Mouse (Mus musculus): ENCODE measurements around the gene Ces3b. TPM values are rescaled to one million over a fixed set of nuclear protein-coding genes. Genes with fewer than 3 reads are reported as not detected.
"Not testable (repeated sequence)": the region's sequence is repeated elsewhere in the genome, so short reads cannot be mapped to it uniquely, and the experiment has no call there.

Ces3b gene
- polyA plus RNA-seq, 1 experiment from 2014 or later, result not detected

DNA sequence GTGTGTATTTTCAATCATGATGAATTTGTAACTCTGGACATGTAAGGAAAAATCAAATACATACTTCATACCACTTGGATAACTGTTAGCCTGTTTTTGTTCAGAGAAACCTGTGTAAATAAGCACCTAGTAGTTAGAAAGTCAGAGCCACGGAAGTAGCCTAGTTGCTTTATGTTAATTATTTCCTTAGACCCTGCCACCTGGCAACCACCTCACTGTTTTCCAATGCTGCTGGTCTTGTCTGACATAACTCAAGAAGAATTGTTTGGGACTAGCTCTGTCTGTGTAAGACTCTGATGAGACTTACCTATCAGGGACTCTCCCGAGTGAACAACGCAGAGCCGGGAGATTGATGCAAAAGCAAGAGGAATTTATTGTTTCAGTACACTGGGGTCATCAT, 7.0 kb upstream of the Ces3b start:
- H3K4me2 ChIP-seq (replicated peaks; ENCODE audit: low read depth, low read length), result no peak overlapping the region
- no peak overlapping the region for H3K4me3 ChIP-seq (ENCODE audit: low read depth, low read length)
- H3K27ac ChIP-seq (ENCODE audit: low read length), result no peak overlapping the region
- no peak overlapping the region for H3K9ac ChIP-seq (replicated peaks; ENCODE audit: low read depth, low read length)
- no peaks in the 10 kb centered on the region for H3K27me3 ChIP-seq (ENCODE audit: control insufficient read depth, insufficient read depth, low read length)
- no peaks in the 10 kb centered on the region for H3K36me3 ChIP-seq (ENCODE audit: control insufficient read depth, insufficient read depth, low read length)
- H3K9me3 ChIP-seq (ENCODE audit: control insufficient read depth, low read depth, low read length), result no peaks in the 10 kb centered on the region
- WGBS, result 89% methylated on average over 4 of the region's 4 CpGs
- no peak for ATAC-seq (ENCODE audit: insufficient number of reproducible peaks, insufficient read depth, low FRiP score, low read depth)
- no peaks in the 10 kb centered on the region for H3K4me1 ChIP-seq (ENCODE audit: control insufficient read depth, insufficient read depth, low read length)

DNA sequence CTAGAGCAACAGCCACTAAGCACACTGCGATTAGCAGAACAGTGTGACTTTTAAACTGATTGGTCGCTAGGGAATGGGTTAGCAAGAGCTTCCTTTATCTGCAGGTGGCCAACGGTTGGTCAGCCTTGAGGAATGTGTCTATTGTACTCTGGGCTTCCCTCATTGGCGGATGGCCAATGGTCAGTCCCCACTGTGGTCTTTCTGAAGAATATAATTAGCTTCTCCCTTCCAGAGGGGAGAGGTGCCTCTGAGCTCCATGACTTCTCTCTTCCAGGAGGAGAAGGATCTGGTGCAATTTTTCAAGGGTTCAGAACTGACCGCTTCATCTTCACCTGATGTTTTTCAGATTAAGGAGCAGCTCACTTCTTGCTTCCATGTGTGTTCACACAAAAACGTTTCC, 6.5 kb upstream of the Ces3b start:
- Histone ChIP-seq H3K4me1 (ENCODE audit: control insufficient read depth, insufficient read depth, low read length) (no peaks in the 10 kb centered on the region), H3K9me3 (ENCODE audit: control insufficient read depth, low read depth, low read length) (no peaks in the 10 kb centered on the region), H3K9ac (replicated peaks; ENCODE audit: low read depth, low read length) (no peak overlapping the region), H3K27me3 (ENCODE audit: control insufficient read depth, insufficient read depth, low read length) (no peaks in the 10 kb centered on the region), H3K27ac (ENCODE audit: low read length) (no peak overlapping the region), H3K4me3 (ENCODE audit: low read depth, low read length) (no peak overlapping the region), H3K36me3 (ENCODE audit: control insufficient read depth, insufficient read depth, low read length) (no peaks in the 10 kb centered on the region), H3K4me2 (replicated peaks; ENCODE audit: low read depth, low read length) (no peak overlapping the region)
- no peak for ATAC-seq (ENCODE audit: insufficient number of reproducible peaks, insufficient read depth, low FRiP score, low read depth)
- 71% methylated on average over 6 of the region's 6 CpGs for WGBS

DNA sequence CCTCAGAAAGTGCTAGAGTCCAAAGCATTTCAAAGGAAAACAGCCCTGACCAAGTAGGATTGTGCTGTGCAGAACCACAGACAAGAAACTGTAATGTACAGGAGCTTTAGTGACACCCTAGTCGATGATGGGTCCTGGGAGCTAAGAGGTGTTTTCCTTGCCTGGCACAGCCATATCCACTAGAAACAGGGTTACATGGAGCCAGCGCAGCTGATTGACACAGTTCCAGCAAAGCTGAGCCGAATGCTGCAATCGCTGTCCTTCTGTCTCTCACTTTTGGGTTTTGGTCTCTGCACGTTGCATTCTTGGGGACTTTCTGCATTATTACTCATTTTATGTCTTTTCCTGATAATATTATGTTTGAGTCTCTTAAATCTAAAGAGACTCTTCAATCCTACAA, 5.0 kb upstream of the Ces3b start:
- H3K4me3 ChIP-seq (ENCODE audit: low read depth, low read length), result no peak overlapping the region
- no peaks in the 10 kb centered on the region for H3K27me3 ChIP-seq (ENCODE audit: control insufficient read depth, insufficient read depth, low read length)
- H3K27ac ChIP-seq (ENCODE audit: low read length), result no peak overlapping the region
- no peak overlapping the region for H3K9ac ChIP-seq (replicated peaks; ENCODE audit: low read depth, low read length)
- no peaks in the 10 kb centered on the region for H3K4me1 ChIP-seq (ENCODE audit: control insufficient read depth, insufficient read depth, low read length)
- no peaks in the 10 kb centered on the region for H3K9me3 ChIP-seq (ENCODE audit: control insufficient read depth, low read depth, low read length)
- ATAC-seq (ENCODE audit: insufficient number of reproducible peaks, insufficient read depth, low FRiP score, low read depth), result no peak
- WGBS, result 76% methylated on average over 5 of the region's 5 CpGs
- no peak overlapping the region for H3K4me2 ChIP-seq (replicated peaks; ENCODE audit: low read depth, low read length)
- H3K36me3 ChIP-seq (ENCODE audit: control insufficient read depth, insufficient read depth, low read length), result no peaks in the 10 kb centered on the region

DNA sequence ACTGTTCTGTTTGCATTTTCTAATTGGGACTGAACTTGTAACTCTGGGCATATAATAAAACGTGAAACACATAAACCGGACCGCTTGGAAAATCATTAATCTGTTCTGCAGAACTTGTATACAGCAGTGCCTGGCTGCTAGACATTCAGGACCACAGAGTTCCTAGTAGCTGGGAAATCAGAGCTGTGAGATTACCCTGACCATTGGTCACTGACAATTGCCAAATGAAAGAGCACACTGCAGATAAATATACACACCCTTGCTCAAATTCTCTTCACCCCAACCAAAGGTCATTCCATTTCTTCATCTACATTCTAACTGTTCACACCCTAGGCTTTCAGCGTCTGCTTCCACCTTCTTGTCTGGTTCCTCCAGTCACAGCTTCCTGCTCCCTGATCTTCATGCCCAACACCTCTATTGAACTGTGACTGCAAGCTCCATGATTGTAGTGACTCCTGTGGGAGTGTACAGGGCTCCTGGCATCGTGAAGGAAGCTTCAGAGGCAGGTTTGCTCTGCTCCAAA, 2.7 kb upstream of the Ces3b start:
- ATAC-seq (ENCODE audit: insufficient number of reproducible peaks, insufficient read depth, low FRiP score, low read depth), result no peak
- 61% methylated on average over 5 of the region's 5 CpGs for WGBS
- no peak overlapping the region for H3K9ac ChIP-seq (replicated peaks; ENCODE audit: low read depth, low read length)
- no peak overlapping the region for H3K4me3 ChIP-seq (ENCODE audit: low read depth, low read length)
- no peak overlapping the region for H3K4me2 ChIP-seq (replicated peaks; ENCODE audit: low read depth, low read length)
- H3K4me1 ChIP-seq (ENCODE audit: control insufficient read depth, insufficient read depth, low read length), result no peaks in the 10 kb centered on the region
- H3K9me3 ChIP-seq (ENCODE audit: control insufficient read depth, low read depth, low read length), result no peaks in the 10 kb centered on the region
- no peaks in the 10 kb centered on the region for H3K27me3 ChIP-seq (ENCODE audit: control insufficient read depth, insufficient read depth, low read length)
- no peak overlapping the region for H3K27ac ChIP-seq (ENCODE audit: low read length)
- no peaks in the 10 kb centered on the region for H3K36me3 ChIP-seq (ENCODE audit: control insufficient read depth, insufficient read depth, low read length)

DNA sequence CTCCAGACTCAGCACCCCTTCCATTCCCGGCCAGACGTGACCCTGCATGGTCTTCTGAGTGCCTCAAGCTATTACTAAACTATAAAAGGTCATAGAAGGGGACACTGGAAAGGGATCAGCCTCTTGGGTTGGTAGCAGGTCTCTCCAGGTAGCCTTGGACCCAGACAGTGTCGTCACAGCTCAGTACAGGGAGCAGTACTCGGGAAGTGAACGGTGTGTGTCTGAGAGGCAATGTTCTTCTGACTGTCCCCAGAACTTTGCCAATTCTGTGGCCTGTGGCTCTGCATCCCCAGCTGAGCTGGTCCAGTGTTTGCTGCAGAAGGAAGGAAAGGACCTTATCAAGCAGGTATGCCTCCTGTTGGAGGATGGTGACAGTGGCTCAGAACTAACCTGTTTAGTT, 4.6 kb downstream of the Ces3b start:
- H3K4me1 ChIP-seq (ENCODE audit: control insufficient read depth, insufficient read depth, low read length); H3K4me3 ChIP-seq (ENCODE audit: low read depth, low read length); H3K9me3 ChIP-seq (ENCODE audit: control insufficient read depth, low read depth, low read length); ATAC-seq (ENCODE audit: insufficient number of reproducible peaks, insufficient read depth, low FRiP score, low read depth); H3K36me3 ChIP-seq (ENCODE audit: control insufficient read depth, insufficient read depth, low read length); H3K4me2 ChIP-seq (replicated peaks; ENCODE audit: low read depth, low read length); H3K27me3 ChIP-seq (ENCODE audit: control insufficient read depth, insufficient read depth, low read length); H3K9ac ChIP-seq (replicated peaks; ENCODE audit: low read depth, low read length); H3K27ac ChIP-seq (ENCODE audit: low read length): not testable (repeated sequence)
- WGBS, result 81% methylated on average over 5 of the region's 5 CpGs

DNA sequence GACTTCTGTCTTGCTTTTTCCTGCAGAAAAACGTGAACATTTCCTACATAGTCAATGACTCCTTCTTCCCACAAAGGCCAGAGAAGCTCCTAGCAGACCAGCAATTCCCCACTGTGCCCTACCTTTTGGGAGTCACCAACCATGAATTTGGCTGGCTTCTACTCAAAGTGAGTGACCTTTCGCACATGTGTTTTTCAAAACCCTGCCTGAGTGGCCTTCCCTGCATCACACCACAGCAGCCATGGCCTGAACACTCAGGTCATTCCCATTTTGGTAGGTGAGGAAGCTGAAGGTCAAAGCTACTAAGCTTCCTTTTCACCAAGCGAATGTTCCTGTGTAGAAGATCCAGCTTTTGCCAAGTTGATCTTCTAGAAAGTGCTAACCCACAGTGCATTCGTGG, 5.0 kb downstream of the Ces3b start:
- no peaks in the 10 kb centered on the region for H3K36me3 ChIP-seq (ENCODE audit: control insufficient read depth, insufficient read depth, low read length)
- H3K4me1 ChIP-seq (ENCODE audit: control insufficient read depth, insufficient read depth, low read length), result no peaks in the 10 kb centered on the region
- no peak overlapping the region for H3K4me2 ChIP-seq (replicated peaks; ENCODE audit: low read depth, low read length)
- WGBS, result 67% methylated on average over 4 of the region's 4 CpGs
- no peak overlapping the region for H3K9ac ChIP-seq (replicated peaks; ENCODE audit: low read depth, low read length)
- ATAC-seq (ENCODE audit: insufficient number of reproducible peaks, insufficient read depth, low FRiP score, low read depth), result no peak
- no peak overlapping the region for H3K4me3 ChIP-seq (ENCODE audit: low read depth, low read length)
- no peak overlapping the region for H3K27ac ChIP-seq (ENCODE audit: low read length)
- H3K27me3 ChIP-seq (ENCODE audit: control insufficient read depth, insufficient read depth, low read length), result no peaks in the 10 kb centered on the region
- H3K9me3 ChIP-seq (ENCODE audit: control insufficient read depth, low read depth, low read length), result no peaks in the 10 kb centered on the region

DNA sequence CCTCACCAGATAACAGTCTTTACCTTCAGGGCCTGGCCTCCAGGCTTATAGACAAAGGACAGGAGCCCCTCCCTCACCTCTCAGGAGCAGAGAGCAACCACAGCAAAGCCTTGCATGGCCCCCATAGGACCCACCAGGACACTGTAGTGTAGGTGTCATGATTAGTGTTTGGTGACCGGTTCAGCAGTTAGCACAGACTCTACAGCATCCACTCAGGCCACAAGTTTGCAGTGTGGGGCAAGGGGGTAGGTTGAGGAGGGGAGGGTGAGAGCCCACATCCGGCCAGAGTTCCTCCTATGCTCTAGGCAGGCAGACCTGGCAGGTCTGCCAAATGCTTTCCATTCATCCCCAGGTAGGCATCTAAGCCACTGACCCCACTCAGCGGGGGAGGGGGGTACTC, 10.4 kb downstream of the Ces3b start:
- Histone ChIP-seq H3K36me3 (ENCODE audit: control insufficient read depth, insufficient read depth, low read length) (no peaks in the 10 kb centered on the region), H3K9ac (replicated peaks; ENCODE audit: low read depth, low read length) (no peak overlapping the region), H3K27me3 (ENCODE audit: control insufficient read depth, insufficient read depth, low read length) (no peaks in the 10 kb centered on the region), H3K4me1 (ENCODE audit: control insufficient read depth, insufficient read depth, low read length) (no peaks in the 10 kb centered on the region), H3K9me3 (ENCODE audit: control insufficient read depth, low read depth, low read length) (no peaks in the 10 kb centered on the region), H3K27ac (ENCODE audit: low read length) (no peak overlapping the region), H3K4me3 (ENCODE audit: low read depth, low read length) (no peak overlapping the region), H3K4me2 (replicated peaks; ENCODE audit: low read depth, low read length) (no peak overlapping the region)
- ATAC-seq (ENCODE audit: insufficient number of reproducible peaks, insufficient read depth, low FRiP score, low read depth), result peak; percentile 10; the same call in 1 of the 2 replicates
- 73% methylated on average over 3 of the region's 3 CpGs for WGBS

DNA sequence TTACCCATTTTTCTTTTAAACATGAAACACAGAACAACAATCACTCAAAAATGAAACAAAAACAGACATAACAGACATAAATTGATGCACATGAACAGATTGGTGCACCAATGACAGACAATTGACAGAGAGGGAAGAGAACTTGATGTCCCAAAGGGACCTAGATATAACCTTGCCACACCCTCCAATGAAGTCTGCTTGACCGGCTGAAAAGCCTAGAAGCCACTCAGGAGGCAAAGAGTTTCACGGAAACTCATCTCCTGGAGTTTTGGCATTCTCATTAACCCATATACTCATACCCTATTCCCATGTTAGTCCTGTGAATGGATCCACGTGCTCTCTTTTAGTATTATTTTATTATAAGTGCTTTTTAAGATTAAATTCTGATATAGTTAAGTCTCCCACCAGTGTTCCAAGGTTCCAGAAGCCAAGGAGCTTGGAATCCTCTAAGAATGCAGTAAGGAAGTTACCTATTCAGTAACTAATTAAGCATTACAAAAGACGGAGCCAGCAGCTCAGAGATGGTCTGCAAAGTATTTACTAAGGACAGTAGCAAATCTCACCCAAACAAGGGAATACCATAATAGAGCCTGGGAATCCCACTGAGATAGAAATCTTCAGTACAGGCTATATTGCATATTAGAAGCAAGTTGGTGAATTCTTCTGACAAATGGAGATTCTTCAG, 18.7 kb downstream of the Ces3b start:
- H3K36me3 ChIP-seq (ENCODE audit: control insufficient read depth, insufficient read depth, low read length); ATAC-seq (ENCODE audit: insufficient number of reproducible peaks, insufficient read depth, low FRiP score, low read depth); H3K4me3 ChIP-seq (ENCODE audit: low read depth, low read length); H3K4me2 ChIP-seq (replicated peaks; ENCODE audit: low read depth, low read length); H3K27ac ChIP-seq (ENCODE audit: low read length); H3K9me3 ChIP-seq (ENCODE audit: control insufficient read depth, low read depth, low read length); H3K4me1 ChIP-seq (ENCODE audit: control insufficient read depth, insufficient read depth, low read length); H3K27me3 ChIP-seq (ENCODE audit: control insufficient read depth, insufficient read depth, low read length); H3K9ac ChIP-seq (replicated peaks; ENCODE audit: low read depth, low read length): not testable (repeated sequence)
- 74% methylated on average over 4 of the region's 4 CpGs for WGBS

DNA sequence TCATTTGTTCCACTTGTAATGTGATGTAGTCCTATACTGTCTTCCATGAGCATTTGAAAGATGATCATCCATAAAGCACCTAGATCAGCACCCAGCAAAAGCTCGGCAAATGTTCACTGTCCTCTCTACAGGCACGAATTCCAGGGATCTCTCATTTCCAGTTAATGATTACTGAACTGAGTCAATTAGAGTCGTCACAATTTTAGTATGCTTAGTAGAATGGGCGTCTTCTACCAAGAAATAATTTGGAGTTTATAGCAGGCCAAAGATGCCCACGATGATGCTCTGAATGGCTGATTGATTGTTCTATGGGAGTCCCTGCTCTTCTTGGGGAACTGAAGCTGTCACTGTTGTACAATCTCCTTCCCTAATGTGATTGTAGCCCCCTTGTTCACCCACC, 20.1 kb downstream of the Ces3b start:
- whole genome bisulfite sequencing, result 72% methylated on average over 5 of the region's 5 CpGs
- not testable (repeated sequence) for H3K27ac ChIP-seq (ENCODE audit: low read length); H3K4me1 ChIP-seq (ENCODE audit: control insufficient read depth, insufficient read depth, low read length); H3K4me2 ChIP-seq (replicated peaks; ENCODE audit: low read depth, low read length); ATAC-seq (ENCODE audit: insufficient number of reproducible peaks, insufficient read depth, low FRiP score, low read depth); H3K4me3 ChIP-seq (ENCODE audit: low read depth, low read length); H3K9ac ChIP-seq (replicated peaks; ENCODE audit: low read depth, low read length); H3K36me3 ChIP-seq (ENCODE audit: control insufficient read depth, insufficient read depth, low read length); H3K27me3 ChIP-seq (ENCODE audit: control insufficient read depth, insufficient read depth, low read length); H3K9me3 ChIP-seq (ENCODE audit: control insufficient read depth, low read depth, low read length)

Data from stomach, embryonic 14.5 days (tissue).